Mouse (Mus musculus): ENCODE results near the gene Rhd. TPM values are rescaled to one million over a fixed set of nuclear protein-coding genes. Genes with fewer than 3 reads are reported as not detected.
"Not testable (repeated sequence)": the region's sequence is repeated elsewhere in the genome, so short reads cannot be mapped to it uniquely, and the experiment has no call there.

Gene Rhd
- polyA plus RNA-seq, 1 experiment from 2014 or later = 477 TPM

- 60% methylated on average over 2 of the region's 2 CpGs for WGBS (ENCODE audit: insufficient replicate concordance)
- Histone ChIP-seq H3K27ac (peak overlapping the region; percentile 81), H3K4me2 (peak overlapping the region; percentile 42), H3K4me3 (peak overlapping the region; percentile 2), H3K27me3 (replicated peaks) (0 out of 2 replicates have a peak, but pooled peaks cover 9% of the 10 kb centered on the region), H3K9me3 (replicated peaks) (no peaks in the 10 kb centered on the region), H3K36me3 (peaks cover 82% of the 10 kb centered on the region), H3K9ac (peak overlapping the region; percentile 55), H3K4me1 (peaks cover 82% of the 10 kb centered on the region)
- ATAC-seq = no peak
Measured at GRCm38 (mm10) chr4:134871950-134872349, 7.6 kb downstream of the Rhd start.

- Histone ChIP-seq H3K9me3 (replicated peaks) (no peaks in the 10 kb centered on the region), H3K4me1 (peaks cover 74% of the 10 kb centered on the region), H3K27ac (no peak overlapping the region), H3K9ac (no peak overlapping the region), H3K4me2 (no peak overlapping the region), H3K36me3 (peaks cover 95% of the 10 kb centered on the region), H3K27me3 (replicated peaks) (no peaks in the 10 kb centered on the region), H3K4me3 (no peak overlapping the region)
- 87% methylated on average over 9 of the region's 9 CpGs for WGBS (ENCODE audit: insufficient replicate concordance)
- ATAC-seq = no peak
Measured at GRCm38 (mm10) chr4:134876171-134876570, 11.8 kb downstream of the Rhd start.

GRCm38 (mm10) chr4:134879410-134879981 lies 15.2 kb downstream of the Rhd start:
- ATAC-seq = peak; percentile 31; the same call in 1 of the 2 replicates
- peaks cover 50% of the 10 kb centered on the region for H3K4me1 ChIP-seq
- no peaks in the 10 kb centered on the region for H3K27me3 ChIP-seq (replicated peaks)
- peaks cover 96% of the 10 kb centered on the region for H3K36me3 ChIP-seq
- H3K4me3 ChIP-seq = peak overlapping the region; percentile 33
- WGBS (ENCODE audit: insufficient replicate concordance) = 10% methylated on average over 17 of the region's 17 CpGs
- H3K27ac ChIP-seq = peak overlapping the region; percentile 54; the same call in 1 of the 2 replicates
- peak overlapping the region; percentile 57 for H3K4me2 ChIP-seq
- no peaks in the 10 kb centered on the region for H3K9me3 ChIP-seq (replicated peaks)
- peak overlapping the region; percentile 22; the same call in 1 of the 2 replicates for H3K9ac ChIP-seq

- H3K4me1 ChIP-seq = peaks cover 50% of the 10 kb centered on the region
- ATAC-seq = no peak
- H3K4me3 ChIP-seq = no peak overlapping the region; the same call in 1 of the 2 replicates
- H3K9ac ChIP-seq = peak overlapping the region; percentile 22; the same call in 1 of the 2 replicates
- WGBS (ENCODE audit: insufficient replicate concordance) = 39% methylated on average over 6 of the region's 6 CpGs
- peak overlapping the region; percentile 54; the same call in 1 of the 2 replicates for H3K27ac ChIP-seq
- H3K4me2 ChIP-seq = peak overlapping the region; percentile 57
- no peaks in the 10 kb centered on the region for H3K27me3 ChIP-seq (replicated peaks)
- no peaks in the 10 kb centered on the region for H3K9me3 ChIP-seq (replicated peaks)
- H3K36me3 ChIP-seq = peaks cover 96% of the 10 kb centered on the region
Measured at GRCm38 (mm10) chr4:134880041-134880440, 15.7 kb downstream of the Rhd start.

GRCm38 (mm10) chr4:134883266-134883665 lies 18.9 kb downstream of the Rhd start:
- peak; percentile 53; the same call in 1 of the 2 replicates for ATAC-seq
- H3K36me3 ChIP-seq = peaks cover 98% of the 10 kb centered on the region

GRCm38 (mm10) chr4:134883808-134884207 lies 19.5 kb downstream of the Rhd start:
- H3K36me3 ChIP-seq = peaks cover 98% of the 10 kb centered on the region
- H3K27me3 ChIP-seq (replicated peaks) = no peaks in the 10 kb centered on the region
- H3K4me3 ChIP-seq = no peak overlapping the region
- ATAC-seq = no peak
- H3K4me1 ChIP-seq = peaks cover 22% of the 10 kb centered on the region
- 83% methylated on average over 10 of the region's 10 CpGs for WGBS (ENCODE audit: insufficient replicate concordance)
- H3K9me3 ChIP-seq (replicated peaks) = no peaks in the 10 kb centered on the region
- no peak overlapping the region for H3K9ac ChIP-seq
- H3K27ac ChIP-seq = no peak overlapping the region
- no peak overlapping the region for H3K4me2 ChIP-seq

More at GRCm38 (mm10) chr4:134883266-134883665, 18.9 kb downstream of the Rhd start:
- 18% methylated on average over 7 of the region's 7 CpGs for WGBS (ENCODE audit: insufficient replicate concordance)
- no peaks in the 10 kb centered on the region for H3K9me3 ChIP-seq (replicated peaks)
- no peak overlapping the region for H3K4me2 ChIP-seq
- H3K4me1 ChIP-seq = peaks cover 28% of the 10 kb centered on the region
- no peak overlapping the region for H3K27ac ChIP-seq
- H3K9ac ChIP-seq = no peak overlapping the region
- no peak overlapping the region for H3K4me3 ChIP-seq
- H3K27me3 ChIP-seq (replicated peaks) = no peaks in the 10 kb centered on the region

- Histone ChIP-seq H3K27ac (no peak overlapping the region), H3K4me3 (no peak overlapping the region), H3K27me3 (replicated peaks) (no peaks in the 10 kb centered on the region), H3K4me2 (no peak overlapping the region), H3K9me3 (replicated peaks) (no peaks in the 10 kb centered on the region), H3K36me3 (peaks cover 98% of the 10 kb centered on the region), H3K4me1 (peaks cover 17% of the 10 kb centered on the region), H3K9ac (no peak overlapping the region)
- WGBS (ENCODE audit: insufficient replicate concordance) = 92% methylated on average over 4 of the region's 4 CpGs
- no peak for ATAC-seq
Measured at GRCm38 (mm10) chr4:134884364-134884763, 20.0 kb downstream of the Rhd start.

- 86% methylated on average over 6 of the region's 6 CpGs for WGBS (ENCODE audit: insufficient replicate concordance)
- Histone ChIP-seq H3K36me3 (peaks cover 100% of the 10 kb centered on the region), H3K4me1 (no peaks in the 10 kb centered on the region), H3K9me3 (replicated peaks) (no peaks in the 10 kb centered on the region), H3K4me3 (no peak overlapping the region), H3K27ac (no peak overlapping the region), H3K4me2 (no peak overlapping the region), H3K9ac (no peak overlapping the region), H3K27me3 (replicated peaks) (no peaks in the 10 kb centered on the region)
- ATAC-seq = no peak
Measured at GRCm38 (mm10) chr4:134892096-134892495, 27.8 kb downstream of the Rhd start.

- Histone ChIP-seq H3K4me2 (no peak overlapping the region), H3K36me3 (peaks cover 100% of the 10 kb centered on the region), H3K27ac (0 out of 2 replicates have a peak overlapping the region, but pooled peaks have one; percentile 25), H3K9ac (no peak overlapping the region), H3K4me3 (no peak overlapping the region), H3K27me3 (replicated peaks) (no peaks in the 10 kb centered on the region), H3K4me1 (no peaks in the 10 kb centered on the region), H3K9me3 (replicated peaks) (no peaks in the 10 kb centered on the region)
- ATAC-seq = 0 out of 2 replicates have a peak, but pooled peaks have one; percentile 19
- WGBS (ENCODE audit: insufficient replicate concordance) = 93% methylated on average over 6 of the region's 6 CpGs
Measured at GRCm38 (mm10) chr4:134897256-134897655, 32.9 kb downstream of the Rhd start.

GRCm38 (mm10) chr4:134901126-134901525 lies 36.8 kb downstream of the Rhd start:
- no peak overlapping the region for H3K4me3 ChIP-seq
- no peak overlapping the region for H3K9ac ChIP-seq
- no peaks in the 10 kb centered on the region for H3K4me1 ChIP-seq
- no peaks in the 10 kb centered on the region for H3K9me3 ChIP-seq (replicated peaks)
- no peaks in the 10 kb centered on the region for H3K27me3 ChIP-seq (replicated peaks)
- H3K4me2 ChIP-seq = no peak overlapping the region
- no peak for ATAC-seq
- peaks cover 100% of the 10 kb centered on the region for H3K36me3 ChIP-seq
- 91% methylated on average over 8 of the region's 8 CpGs for WGBS (ENCODE audit: insufficient replicate concordance)
- no peak overlapping the region for H3K27ac ChIP-seq

- peaks cover 8% of the 10 kb centered on the region for H3K4me1 ChIP-seq
- no peaks in the 10 kb centered on the region for H3K9me3 ChIP-seq (replicated peaks)
- no peak for ATAC-seq
- 80% methylated on average over 7 of the region's 7 CpGs for WGBS (ENCODE audit: insufficient replicate concordance)
- no peak overlapping the region for H3K4me3 ChIP-seq
- H3K27me3 ChIP-seq (replicated peaks) = no peaks in the 10 kb centered on the region
- no peak overlapping the region for H3K9ac ChIP-seq
- no peak overlapping the region for H3K4me2 ChIP-seq
- peaks cover 100% of the 10 kb centered on the region for H3K36me3 ChIP-seq
- no peak overlapping the region for H3K27ac ChIP-seq
Measured at GRCm38 (mm10) chr4:134903046-134903445, 38.7 kb downstream of the Rhd start.

GRCm38 (mm10) chr4:134911406-134911805 lies 47.1 kb downstream of the Rhd start:
- Histone ChIP-seq H3K36me3 (peaks cover 67% of the 10 kb centered on the region), H3K4me1 (peaks cover 38% of the 10 kb centered on the region)
- not testable (repeated sequence) for H3K4me2 ChIP-seq; H3K4me3 ChIP-seq; ATAC-seq; H3K9ac ChIP-seq; H3K9me3 ChIP-seq (replicated peaks); H3K27me3 ChIP-seq (replicated peaks); H3K27ac ChIP-seq
- WGBS (ENCODE audit: insufficient replicate concordance) = 94% methylated on average over 8 of the region's 8 CpGs
